Mouse (Mus musculus): ENCODE measurements at regions not wholly inside any gene's neighbourhood (a gene's known extent, or its start where the extent isn't known, plus 50 kb on each side); places are given as distances from the start of the nearest gene placed in this dataset.
A peak's percentile ranks its signal among the peaks of the same experiment; 100 is the strongest.

DNA sequence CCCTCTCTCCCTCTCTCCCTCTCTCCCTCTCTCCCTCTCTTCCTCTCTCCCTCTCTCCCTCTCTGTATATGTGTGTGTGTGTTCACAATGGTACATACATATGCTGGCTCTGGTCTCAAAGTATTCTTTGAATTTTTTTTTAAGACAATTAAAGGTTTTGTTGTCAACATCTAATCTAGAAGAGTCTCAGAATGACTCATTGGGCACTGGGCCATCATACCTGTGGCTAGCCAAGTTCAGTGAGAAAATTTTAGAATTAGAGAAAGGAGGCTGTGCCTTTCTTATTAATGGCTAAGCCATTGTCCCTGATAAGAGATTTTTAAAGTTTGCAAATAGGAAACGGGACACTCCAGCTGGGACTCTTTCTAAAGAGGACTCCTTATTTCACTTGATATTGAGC lies 164.1 kb downstream of the Tmx1 start:
- Histone ChIP-seq H3K4me3 (replicated peaks; ENCODE audit: low read length) (no peak overlapping the region), H3K27me3 (replicated peaks; ENCODE audit: control insufficient read depth, insufficient read depth, low read length) (no peaks in the 10 kb centered on the region), H3K4me1 (replicated peaks; ENCODE audit: control insufficient read depth, insufficient read depth, low read length) (no peaks in the 10 kb centered on the region), H3K36me3 (ENCODE audit: control insufficient read depth, insufficient read depth) (no peaks in the 10 kb centered on the region), H3K9me3 (ENCODE audit: control insufficient read depth, low read length) (no peaks in the 10 kb centered on the region), H3K9ac (replicated peaks; ENCODE audit: low read depth, low read length) (no peak overlapping the region), H3K27ac (ENCODE audit: low read length) (no peak overlapping the region), H3K4me2 (ENCODE audit: low read length) (no peak overlapping the region)
- no peak for ATAC-seq
- 55% methylated on average over 1 of the region's 1 CpGs for WGBS

GRCm38 (mm10) chr12:70617979-70618378 lies 165.1 kb downstream of the Tmx1 start:
- ATAC-seq: no peak
- H3K4me3 ChIP-seq (replicated peaks; ENCODE audit: low read length): no peak overlapping the region

GRCm38 (mm10) chr12:70619436-70619835 lies 166.5 kb downstream of the Tmx1 start:
- H3K9ac ChIP-seq (replicated peaks; ENCODE audit: low read depth, low read length): no peak overlapping the region
- WGBS: 90% methylated on average over 2 of the region's 2 CpGs
- no peak overlapping the region for H3K27ac ChIP-seq (ENCODE audit: low read length)
- no peaks in the 10 kb centered on the region; the same call in 1 of the 2 replicates for H3K4me1 ChIP-seq (replicated peaks; ENCODE audit: control insufficient read depth, insufficient read depth, low read length)
- no peaks in the 10 kb centered on the region for H3K36me3 ChIP-seq (ENCODE audit: control insufficient read depth, insufficient read depth)
- H3K4me2 ChIP-seq (ENCODE audit: low read length): no peak overlapping the region
- ATAC-seq: no peak
- H3K4me3 ChIP-seq (replicated peaks; ENCODE audit: low read length): no peak overlapping the region
- H3K27me3 ChIP-seq (replicated peaks; ENCODE audit: control insufficient read depth, insufficient read depth, low read length): no peaks in the 10 kb centered on the region
- H3K9me3 ChIP-seq (ENCODE audit: control insufficient read depth, low read length): no peaks in the 10 kb centered on the region

More at GRCm38 (mm10) chr12:70617979-70618378, 165.1 kb downstream of the Tmx1 start:
- Histone ChIP-seq H3K27me3 (replicated peaks; ENCODE audit: control insufficient read depth, insufficient read depth, low read length) (no peaks in the 10 kb centered on the region), H3K4me2 (ENCODE audit: low read length) (no peak overlapping the region), H3K27ac (ENCODE audit: low read length) (no peak overlapping the region), H3K36me3 (ENCODE audit: control insufficient read depth, insufficient read depth) (no peaks in the 10 kb centered on the region), H3K9me3 (ENCODE audit: control insufficient read depth, low read length) (no peaks in the 10 kb centered on the region), H3K4me1 (replicated peaks; ENCODE audit: control insufficient read depth, insufficient read depth, low read length) (no peaks in the 10 kb centered on the region), H3K9ac (replicated peaks; ENCODE audit: low read depth, low read length) (no peak overlapping the region)
- WGBS: 90% methylated on average over 3 of the region's 3 CpGs

- no peaks in the 10 kb centered on the region for H3K27me3 ChIP-seq (replicated peaks; ENCODE audit: control insufficient read depth, insufficient read depth, low read length)
- no peak overlapping the region for H3K9ac ChIP-seq (replicated peaks; ENCODE audit: low read depth, low read length)
- H3K27ac ChIP-seq (ENCODE audit: low read length): no peak overlapping the region
- no peak overlapping the region for H3K4me3 ChIP-seq (replicated peaks; ENCODE audit: low read length)
- ATAC-seq: no peak
- H3K4me2 ChIP-seq (ENCODE audit: low read length): no peak overlapping the region
- no peaks in the 10 kb centered on the region for H3K36me3 ChIP-seq (ENCODE audit: control insufficient read depth, insufficient read depth)
- no peaks in the 10 kb centered on the region for H3K9me3 ChIP-seq (ENCODE audit: control insufficient read depth, low read length)
- WGBS: 76% methylated on average over 4 of the region's 4 CpGs
- no peaks in the 10 kb centered on the region; the same call in 1 of the 2 replicates for H3K4me1 ChIP-seq (replicated peaks; ENCODE audit: control insufficient read depth, insufficient read depth, low read length)
These were observed 169.1 kb downstream of the Tmx1 start for GRCm38 (mm10) chr12:70622019-70622418.

DNA sequence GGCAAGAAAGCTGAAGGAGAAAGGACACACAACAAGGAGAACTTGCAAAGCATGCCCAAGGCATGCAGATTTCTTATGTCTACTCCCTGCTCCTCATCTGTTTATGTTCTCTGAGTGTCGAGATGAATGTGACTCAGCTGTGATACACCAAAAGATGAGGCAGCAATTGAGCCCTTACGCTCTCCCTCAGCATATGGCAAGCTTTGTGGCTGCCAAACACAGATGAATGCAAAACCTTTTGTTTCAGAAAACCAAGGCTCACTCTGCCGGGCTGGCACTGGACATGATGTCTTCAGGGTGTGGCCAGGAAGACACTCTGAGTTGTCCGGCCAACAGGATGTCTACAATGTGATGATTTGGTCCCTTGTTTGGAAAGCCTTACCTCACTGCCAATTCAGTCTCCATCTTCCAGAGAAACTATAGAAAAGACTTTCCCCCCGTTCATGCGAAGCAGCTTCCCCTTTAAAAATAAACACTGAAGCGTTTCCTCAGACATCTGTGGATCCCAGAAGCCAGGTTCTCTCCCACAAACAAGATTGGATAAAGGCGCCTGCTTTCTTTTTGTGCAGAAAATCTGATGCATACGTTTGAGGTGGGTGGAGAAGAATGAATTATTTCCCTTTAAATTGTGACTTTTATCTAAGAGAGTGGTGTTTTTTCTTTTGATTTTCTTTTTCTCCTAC lies 171.5 kb downstream of the Tmx1 start:
- Histone ChIP-seq H3K27me3 (replicated peaks; ENCODE audit: control insufficient read depth, insufficient read depth, low read length) (no peaks in the 10 kb centered on the region), H3K9ac (replicated peaks; ENCODE audit: low read depth, low read length) (no peak overlapping the region), H3K4me3 (replicated peaks; ENCODE audit: low read length) (no peak overlapping the region), H3K27ac (ENCODE audit: low read length) (no peak overlapping the region), H3K4me1 (replicated peaks; ENCODE audit: control insufficient read depth, insufficient read depth, low read length) (peaks cover 2% of the 10 kb centered on the region; the same call in 1 of the 2 replicates), H3K9me3 (ENCODE audit: control insufficient read depth, low read length) (no peaks in the 10 kb centered on the region), H3K4me2 (ENCODE audit: low read length) (no peak overlapping the region), H3K36me3 (ENCODE audit: control insufficient read depth, insufficient read depth) (no peaks in the 10 kb centered on the region)
- 57% methylated on average over 9 of the region's 9 CpGs for WGBS
- peak; percentile 49 for ATAC-seq

- WGBS: 67% methylated on average over 7 of the region's 7 CpGs
- Histone ChIP-seq H3K36me3 (ENCODE audit: control insufficient read depth, insufficient read depth) (no peaks in the 10 kb centered on the region), H3K9ac (replicated peaks; ENCODE audit: low read depth, low read length) (no peak overlapping the region), H3K4me1 (replicated peaks; ENCODE audit: control insufficient read depth, insufficient read depth, low read length) (peaks cover 2% of the 10 kb centered on the region; the same call in 1 of the 2 replicates), H3K27ac (ENCODE audit: low read length) (no peak overlapping the region), H3K4me2 (ENCODE audit: low read length) (no peak overlapping the region), H3K9me3 (ENCODE audit: control insufficient read depth, low read length) (no peaks in the 10 kb centered on the region), H3K27me3 (replicated peaks; ENCODE audit: control insufficient read depth, insufficient read depth, low read length) (no peaks in the 10 kb centered on the region), H3K4me3 (replicated peaks; ENCODE audit: low read length) (no peak overlapping the region)
- no peak; the same call in 1 of the 2 replicates for ATAC-seq
These were observed 174.7 kb downstream of the Tmx1 start for GRCm38 (mm10) chr12:70627638-70628037.

DNA sequence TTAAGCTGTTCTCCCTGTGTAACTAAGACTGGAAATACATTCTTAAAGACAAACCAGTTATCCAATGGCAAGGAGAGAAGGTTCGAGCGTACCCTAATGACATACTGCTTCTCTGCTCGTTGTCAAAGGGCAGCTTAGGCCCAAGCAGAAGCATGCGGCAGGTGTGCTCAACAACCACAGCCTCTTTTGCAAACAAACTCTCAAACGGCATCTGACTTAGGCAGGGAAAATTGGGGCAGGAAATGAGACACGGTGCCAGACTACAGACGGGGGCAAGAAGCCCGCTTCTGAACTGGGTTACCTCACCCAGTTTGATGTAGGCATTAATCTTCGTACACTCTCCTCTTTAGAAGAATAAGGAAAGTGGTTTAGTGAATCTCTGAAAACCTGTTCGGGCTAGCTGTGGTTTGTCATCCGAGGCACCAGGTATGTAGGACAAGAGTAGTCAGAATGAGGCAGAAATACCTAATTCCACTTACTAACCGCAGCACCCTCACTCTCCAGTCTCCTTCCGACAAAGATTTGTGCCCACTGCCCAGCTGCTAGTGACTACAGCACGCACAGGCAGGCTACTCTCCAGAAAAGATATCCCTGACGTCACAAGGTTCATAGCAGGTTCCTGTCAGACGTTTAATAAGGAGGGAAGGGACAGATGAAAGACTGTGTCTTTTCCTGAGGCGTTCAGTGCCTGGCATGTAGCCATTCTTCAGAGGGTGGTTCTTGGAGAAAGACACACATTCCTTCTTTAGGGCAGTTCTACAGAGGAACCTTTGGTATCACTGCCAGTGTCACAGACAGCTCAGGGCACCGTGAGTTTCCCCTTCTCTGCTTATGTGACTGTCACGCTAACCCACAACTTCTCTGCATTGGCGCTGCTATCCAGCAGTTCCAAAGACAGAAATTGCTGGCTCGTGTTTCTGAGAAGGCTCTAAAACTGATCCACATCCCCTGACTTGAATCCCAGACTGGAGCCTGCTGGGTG lies 175.8 kb downstream of the Tmx1 start:
- Histone ChIP-seq H3K4me3 (replicated peaks; ENCODE audit: low read length) (no peak overlapping the region), H3K36me3 (ENCODE audit: control insufficient read depth, insufficient read depth) (no peaks in the 10 kb centered on the region), H3K27me3 (replicated peaks; ENCODE audit: control insufficient read depth, insufficient read depth, low read length) (no peaks in the 10 kb centered on the region), H3K4me1 (replicated peaks; ENCODE audit: control insufficient read depth, insufficient read depth, low read length) (peaks cover 2% of the 10 kb centered on the region; the same call in 1 of the 2 replicates), H3K4me2 (ENCODE audit: low read length) (no peak overlapping the region), H3K9ac (replicated peaks; ENCODE audit: low read depth, low read length) (no peak overlapping the region), H3K27ac (ENCODE audit: low read length) (no peak overlapping the region), H3K9me3 (ENCODE audit: control insufficient read depth, low read length) (no peaks in the 10 kb centered on the region)
- no peak for ATAC-seq
- 73% methylated on average over 21 of the region's 21 CpGs for WGBS

DNA sequence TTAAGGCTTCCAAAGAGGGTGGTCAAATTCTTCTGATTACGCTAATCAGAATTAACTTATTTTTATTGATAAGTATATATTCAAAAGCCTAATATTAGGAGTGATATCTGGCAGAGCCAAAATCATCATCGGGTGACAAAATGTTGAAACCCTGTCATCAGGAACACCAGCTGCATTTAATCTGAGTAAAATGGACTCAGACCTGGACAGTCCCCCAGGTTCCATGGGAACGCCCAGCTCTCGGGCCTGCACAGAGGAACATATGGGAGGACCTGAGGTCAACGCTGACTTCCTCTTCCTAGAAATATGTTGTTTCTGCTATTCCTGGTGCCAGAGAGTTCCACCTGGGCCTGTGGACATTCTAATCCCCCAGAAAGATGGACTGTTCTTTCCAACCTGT lies 176.5 kb downstream of the Tmx1 start:
- Histone ChIP-seq H3K9ac (replicated peaks; ENCODE audit: low read depth, low read length) (no peak overlapping the region), H3K4me2 (ENCODE audit: low read length) (no peak overlapping the region), H3K36me3 (ENCODE audit: control insufficient read depth, insufficient read depth) (no peaks in the 10 kb centered on the region), H3K27me3 (replicated peaks; ENCODE audit: control insufficient read depth, insufficient read depth, low read length) (no peaks in the 10 kb centered on the region), H3K4me3 (replicated peaks; ENCODE audit: low read length) (no peak overlapping the region), H3K27ac (ENCODE audit: low read length) (no peak overlapping the region), H3K9me3 (ENCODE audit: control insufficient read depth, low read length) (no peaks in the 10 kb centered on the region), H3K4me1 (replicated peaks; ENCODE audit: control insufficient read depth, insufficient read depth, low read length) (peaks cover 2% of the 10 kb centered on the region; the same call in 1 of the 2 replicates)
- WGBS: 92% methylated on average over 5 of the region's 5 CpGs
- ATAC-seq: no peak

GRCm38 (mm10) chr12:70631281-70631680 lies 178.4 kb downstream of the Tmx1 start:
- no peak overlapping the region for H3K4me2 ChIP-seq (ENCODE audit: low read length)
- ATAC-seq: no peak
- no peaks in the 10 kb centered on the region for H3K27me3 ChIP-seq (replicated peaks; ENCODE audit: control insufficient read depth, insufficient read depth, low read length)
- H3K4me3 ChIP-seq (replicated peaks; ENCODE audit: low read length): no peak overlapping the region
- no peaks in the 10 kb centered on the region for H3K9me3 ChIP-seq (ENCODE audit: control insufficient read depth, low read length)
- no peak overlapping the region for H3K27ac ChIP-seq (ENCODE audit: low read length)
- no peak overlapping the region for H3K9ac ChIP-seq (replicated peaks; ENCODE audit: low read depth, low read length)
- H3K4me1 ChIP-seq (replicated peaks; ENCODE audit: control insufficient read depth, insufficient read depth, low read length): peaks cover 2% of the 10 kb centered on the region; the same call in 1 of the 2 replicates
- 72% methylated on average over 6 of the region's 6 CpGs for WGBS
- H3K36me3 ChIP-seq (ENCODE audit: control insufficient read depth, insufficient read depth): no peaks in the 10 kb centered on the region
